Mouse (Mus musculus): Measurements from ENCODE around the gene 1700020A23Rik.

DNA sequence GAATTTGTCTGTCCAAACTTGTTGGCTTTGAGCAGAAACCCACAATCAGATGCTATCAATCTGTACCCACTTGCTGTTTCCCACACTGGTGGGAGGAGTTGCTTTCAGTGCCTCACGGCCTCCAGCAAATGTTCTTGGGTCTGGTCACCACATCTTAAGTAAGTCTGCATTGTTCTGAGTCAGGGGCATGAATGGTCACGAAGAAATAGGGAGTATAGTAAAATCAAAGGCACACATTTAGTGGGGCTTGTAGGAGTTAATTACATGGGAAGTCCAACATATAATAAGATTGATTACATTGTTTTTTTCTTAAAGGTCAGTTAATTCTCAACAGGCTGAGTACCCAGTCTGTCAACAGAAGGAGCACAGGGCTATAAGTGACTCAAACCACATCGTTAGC, 21.9 kb upstream of the 1700020A23Rik start:
- TF ChIP-seq CTCF (IDR thresholded peaks at IDR 0.05; ENCODE audit: insufficient read depth, low read length) (no peak), POLR2A (IDR thresholded peaks at IDR 0.05; ENCODE audit: borderline replicate concordance, extremely low read depth, low read depth, low read length) (no peak)

Measured in lung, adult 2 months (tissue).